Mouse (Mus musculus): ENCODE results near the gene Irx1.

DNA sequence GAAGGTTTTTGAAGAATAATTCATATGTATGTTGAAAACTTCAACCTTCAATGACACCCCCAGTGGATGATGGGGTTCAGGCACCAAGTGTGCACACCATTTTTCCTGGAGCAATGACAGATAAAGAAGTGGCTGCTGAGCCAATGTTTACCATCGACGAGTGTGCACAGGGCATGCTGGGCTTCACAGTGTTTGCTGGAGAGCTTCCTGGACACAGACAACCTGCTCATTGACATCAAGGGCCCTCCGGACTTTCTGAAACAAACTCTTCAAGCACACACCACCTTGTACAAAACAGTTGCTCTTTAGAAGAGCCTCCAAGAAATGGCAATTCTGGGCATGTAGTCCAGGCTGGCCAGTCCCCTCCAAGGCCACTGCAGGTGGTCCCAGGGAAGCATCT is 12.2 kb upstream of the Irx1 start:
- TF ChIP-seq CHD2 (IDR thresholded peaks at IDR 0.05; ENCODE audit: low read depth, low read length) (no peak), ZNF384 (IDR thresholded peaks at IDR 0.05; ENCODE audit: low read depth, low read length) (no peak), MAFK (IDR thresholded peaks at IDR 0.05; ENCODE audit: insufficient read depth, low read depth, low read length) (no peak), ZC3H11A (IDR thresholded peaks at IDR 0.05; ENCODE audit: borderline replicate concordance, low read depth, low read length) (no peak)

Data from ES-E14 (cell line).